Mouse (Mus musculus): Measurements from ENCODE around the gene Vmn2r40. TPM values are rescaled to one million over a fixed set of nuclear protein-coding genes. Genes with fewer than 3 reads are reported as not detected.

Vmn2r40 gene
- polyA plus RNA-seq (2021; fragmentation: Nextera tagmentation): not detected in 2 replicates
- long read RNA-seq, experiment 1: 0 reads
- long read RNA-seq, experiment 2: 0 reads

GRCm38 (mm10) chr7:8931335-8931734 is at the start of gene Vmn2r40:
Gene Vmn2r40, minus strand, starts transcription at chr7:8931435.

Other genes with a start within 250 kb of the Vmn2r40 start
- gene Vmn2r39, start 99.4 kb upstream of the Vmn2r40 start, polyA plus RNA-seq (2021; fragmentation: Nextera tagmentation): not detected in 2 replicates
- not detected in 2 replicates for gene Vmn2r38, start 166.4 kb upstream of the Vmn2r40 start, polyA plus RNA-seq (2021; fragmentation: Nextera tagmentation)

Measured in left cerebral cortex, adult 6 months (tissue).